Mouse (Mus musculus) forebrain, embryonic 11.5 days (tissue): ENCODE measurements around the gene Adamts16. TPM values are rescaled to one million over a fixed set of nuclear protein-coding genes. Genes with fewer than 3 reads are reported as not detected.

ENCODE experiments used
- ATAC-seq: fragments of 200-750 bp; cut with Nextera tagmentation; replicated peaks from 2 replicates; pipeline ENCODE4 v1.8.0; 2017; ENCODE audit warnings: moderate TSS enrichment; ENCODE audit not compliant: low FRiP score
- DNase-seq: peaks from one replicate; pipeline ENCODE4 v3.0.0-alpha.2; 2017; ENCODE audit warnings: low spot score
- H3K27ac ChIP-seq: fragments of 300-500 bp; sonication (generic); 2 replicates; pipeline ENCODE4 v1.5.1; 2014; ENCODE audit warnings: low read depth, low read length
- H3K27me3 ChIP-seq: fragments of 300-500 bp; sonication (generic); 2 replicates; pipeline ENCODE4 v1.6.1; 2014; ENCODE audit warnings: mild to moderate bottlenecking, low read length, mixed read lengths; ENCODE audit not compliant: control insufficient read depth, insufficient read depth
- H3K36me3 ChIP-seq: fragments of 300-500 bp; sonication (generic); 2 replicates; pipeline ENCODE4 v1.6.1; 2014; ENCODE audit warnings: mild to moderate bottlenecking, low read length, moderate library complexity, mixed read lengths; ENCODE audit not compliant: control insufficient read depth, insufficient read depth
- H3K4me1 ChIP-seq: fragments of 300-500 bp; sonication (generic); replicated peaks from 2 replicates; pipeline ENCODE4 v1.6.1; 2014; ENCODE audit warnings: low read length, mixed read lengths; ENCODE audit not compliant: control insufficient read depth, insufficient read depth
- H3K4me2 ChIP-seq: fragments of 300-500 bp; sonication (generic); 2 replicates; pipeline ENCODE4 v1.6.1; 2014; ENCODE audit warnings: low read depth, mild to moderate bottlenecking, low read length, moderate library complexity, mixed read lengths; ENCODE audit not compliant: severe bottlenecking
- H3K4me3 ChIP-seq: fragments of 300-500 bp; sonication (generic); 2 replicates; pipeline ENCODE4 v1.5.1; 2014; ENCODE audit warnings: low read depth, low read length
- H3K9ac ChIP-seq: fragments of 300-500 bp; sonication (generic); 2 replicates; pipeline ENCODE4 v1.6.1; 2014; ENCODE audit warnings: low read length
- H3K9me3 ChIP-seq: fragments of 300-500 bp; sonication (generic); 2 replicates; pipeline ENCODE4 v1.6.1; 2016; ENCODE audit warnings: low read length, mixed read lengths; ENCODE audit not compliant: control insufficient read depth
- WGBS: fragments of 180-500 bp; shearing (Covaris S2); extraction: QIAGEN DNeasy Blood & Tissue Kit; methylation state at CpG from one replicate; pipeline ENCODE4 v1.1.7; 2014; 5-methylcytosine and 5-hydroxymethylcytosine counted together
- polyA plus RNA-seq: library from polyadenylated mRNA; unstranded; fragments of >200 nt; fragmentation: Nextera tagmentation; extraction: Ambion mirVana; gene quantifications from 2 replicates; pipeline ENCODE4 v1.2.1, GENCODE M21; 2014

Adamts16 gene
- polyA plus RNA-seq, 1 experiment from 2014 or later = 0.11 TPM

DNA sequence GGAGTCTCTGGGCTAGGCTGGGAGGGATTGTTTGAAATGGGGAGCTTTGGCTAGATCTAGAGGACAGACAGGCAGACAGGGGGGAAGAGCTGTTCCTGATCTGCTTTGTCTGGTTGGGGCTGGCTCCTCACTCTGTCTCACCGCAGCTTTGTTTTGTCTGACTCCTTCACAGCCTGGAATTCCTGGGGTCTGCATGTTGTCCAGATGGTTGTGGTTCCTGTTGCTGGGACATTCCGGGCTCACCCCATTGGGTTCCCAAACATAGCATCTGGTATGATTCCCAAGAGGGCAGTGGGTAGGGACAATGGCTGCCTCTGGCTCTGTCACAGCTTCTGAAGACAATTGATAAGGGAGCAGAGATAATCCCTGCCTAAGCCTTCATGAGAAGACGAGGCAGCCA lies 117.0 kb downstream of the Adamts16 start:
- WGBS = 50% methylated on average over 3 of the region's 3 CpGs
- Histone ChIP-seq H3K9ac (no peak overlapping the region), H3K4me1 (no peaks in the 10 kb centered on the region), H3K4me2 (no peak overlapping the region), H3K36me3 (no peaks in the 10 kb centered on the region), H3K4me3 (no peak overlapping the region), H3K27me3 (no peaks in the 10 kb centered on the region), H3K9me3 (no peaks in the 10 kb centered on the region), H3K27ac (no peak overlapping the region)
- DNase-seq = no peak
- ATAC-seq = no peak

DNA sequence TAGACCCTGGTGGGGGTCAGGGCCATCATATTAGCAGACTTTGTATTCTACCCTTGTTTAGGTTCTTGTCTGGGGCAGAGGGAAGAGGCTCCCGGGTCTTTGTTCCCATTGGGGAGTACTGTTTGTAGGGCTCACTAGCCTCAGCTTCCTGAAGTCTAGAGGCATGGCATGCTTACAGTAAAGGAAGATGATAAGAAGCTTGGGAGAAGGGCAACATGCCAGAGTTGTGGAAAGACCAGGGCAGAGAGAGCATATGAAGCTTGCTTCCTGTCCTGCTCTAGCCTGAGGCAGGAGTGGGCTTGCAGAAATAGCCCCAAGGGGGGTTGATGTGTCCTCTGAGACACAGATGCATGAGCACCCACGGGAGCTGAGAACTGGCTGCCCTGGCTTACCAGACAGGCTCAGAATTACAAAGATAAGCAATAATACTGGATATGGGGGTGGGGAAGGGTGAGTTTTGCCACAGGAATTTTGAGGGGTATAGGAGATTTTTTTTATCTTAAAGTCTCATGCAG lies 117.4 kb downstream of the Adamts16 start:
- DNase-seq (no peak), ATAC-seq (no peak)
- Histone ChIP-seq H3K27ac (no peak overlapping the region), H3K36me3 (no peaks in the 10 kb centered on the region), H3K4me1 (no peaks in the 10 kb centered on the region), H3K4me3 (no peak overlapping the region), H3K9me3 (no peaks in the 10 kb centered on the region), H3K27me3 (no peaks in the 10 kb centered on the region), H3K9ac (no peak overlapping the region), H3K4me2 (no peak overlapping the region)
- 82% methylated on average over 2 of the region's 2 CpGs for WGBS

DNA sequence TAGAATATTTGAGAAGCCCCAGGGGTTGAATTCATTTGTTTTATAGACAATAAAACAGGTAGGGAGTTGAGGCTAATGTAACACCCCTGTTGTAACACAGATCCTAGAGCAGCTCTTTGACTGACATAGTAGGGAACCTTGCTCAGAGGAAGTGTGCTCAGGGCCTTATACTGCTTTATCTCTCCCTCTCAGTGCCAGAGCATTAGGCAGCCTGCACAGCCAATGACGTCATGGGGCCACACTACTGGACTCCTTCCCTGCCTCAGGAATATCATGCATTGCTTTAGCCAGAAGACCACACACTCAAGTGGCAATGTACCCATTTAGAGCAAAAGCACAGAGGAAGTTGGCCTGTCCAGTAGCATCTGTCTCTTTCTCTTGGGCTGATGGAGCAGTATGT lies 121.6 kb downstream of the Adamts16 start:
- Histone ChIP-seq H3K27me3 (no peaks in the 10 kb centered on the region), H3K9me3 (no peaks in the 10 kb centered on the region), H3K9ac (no peak overlapping the region), H3K27ac (no peak overlapping the region), H3K36me3 (no peaks in the 10 kb centered on the region), H3K4me1 (no peaks in the 10 kb centered on the region), H3K4me2 (no peak overlapping the region), H3K4me3 (no peak overlapping the region)
- no peak for DNase-seq
- no peak for ATAC-seq
- 79% methylated on average over 1 of the region's 1 CpGs for WGBS

DNA sequence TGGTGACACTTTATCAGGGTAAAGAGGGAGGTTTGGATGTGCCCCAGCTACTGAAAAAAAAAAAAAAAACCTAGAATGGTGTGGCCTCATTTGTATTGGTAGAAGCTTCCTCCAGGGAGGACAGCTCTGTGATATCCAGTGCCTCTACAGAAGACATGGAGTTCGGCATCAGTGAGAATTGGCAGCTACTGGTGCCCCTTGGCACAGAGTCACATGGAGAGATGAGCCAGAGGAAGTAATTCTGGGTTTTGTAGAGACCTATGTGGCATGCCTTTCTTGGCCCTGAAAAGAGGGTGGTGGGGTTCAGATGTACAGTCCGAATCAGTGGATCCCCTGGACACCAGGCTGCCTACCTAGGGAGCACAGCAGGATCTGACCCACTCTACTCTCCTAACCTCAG lies 122.8 kb downstream of the Adamts16 start:
- no peaks in the 10 kb centered on the region for H3K36me3 ChIP-seq
- no peak overlapping the region for H3K4me3 ChIP-seq
- ATAC-seq (no peak), DNase-seq (no peak)
- no peaks in the 10 kb centered on the region for H3K4me1 ChIP-seq
- no peak overlapping the region for H3K4me2 ChIP-seq
- 86% methylated on average over 2 of the region's 2 CpGs for WGBS
- H3K9me3 ChIP-seq = no peaks in the 10 kb centered on the region
- H3K27ac ChIP-seq = no peak overlapping the region
- no peaks in the 10 kb centered on the region for H3K27me3 ChIP-seq
- H3K9ac ChIP-seq = no peak overlapping the region

DNA sequence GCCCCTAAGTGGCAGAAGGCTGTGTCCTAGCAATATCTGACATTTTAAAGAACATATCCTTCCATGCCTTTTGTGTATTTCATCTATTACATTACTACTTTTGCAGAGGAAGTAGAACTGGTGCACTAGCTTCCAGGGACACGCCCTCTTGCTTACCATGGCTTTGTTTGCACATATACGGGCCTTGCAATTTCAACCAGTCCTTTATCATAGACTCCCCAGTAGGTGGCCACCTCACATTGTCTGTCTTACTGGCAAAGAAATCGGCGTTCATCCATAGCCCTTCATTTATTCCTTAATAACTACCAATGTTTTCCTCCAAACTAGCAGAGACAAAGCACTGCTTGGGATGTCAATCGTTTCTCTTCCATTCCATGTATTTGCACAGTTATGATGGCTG lies 125.6 kb downstream of the Adamts16 start:
- no peak for DNase-seq
- ATAC-seq = no peak
- no peak overlapping the region for H3K4me3 ChIP-seq
- H3K4me1 ChIP-seq = no peaks in the 10 kb centered on the region
- H3K36me3 ChIP-seq = no peaks in the 10 kb centered on the region
- no peaks in the 10 kb centered on the region for H3K9me3 ChIP-seq
- H3K27ac ChIP-seq = no peak overlapping the region
- H3K4me2 ChIP-seq = no peak overlapping the region
- 74% methylated on average over 5 of the region's 5 CpGs for WGBS
- H3K9ac ChIP-seq = no peak overlapping the region
- H3K27me3 ChIP-seq = no peaks in the 10 kb centered on the region

DNA sequence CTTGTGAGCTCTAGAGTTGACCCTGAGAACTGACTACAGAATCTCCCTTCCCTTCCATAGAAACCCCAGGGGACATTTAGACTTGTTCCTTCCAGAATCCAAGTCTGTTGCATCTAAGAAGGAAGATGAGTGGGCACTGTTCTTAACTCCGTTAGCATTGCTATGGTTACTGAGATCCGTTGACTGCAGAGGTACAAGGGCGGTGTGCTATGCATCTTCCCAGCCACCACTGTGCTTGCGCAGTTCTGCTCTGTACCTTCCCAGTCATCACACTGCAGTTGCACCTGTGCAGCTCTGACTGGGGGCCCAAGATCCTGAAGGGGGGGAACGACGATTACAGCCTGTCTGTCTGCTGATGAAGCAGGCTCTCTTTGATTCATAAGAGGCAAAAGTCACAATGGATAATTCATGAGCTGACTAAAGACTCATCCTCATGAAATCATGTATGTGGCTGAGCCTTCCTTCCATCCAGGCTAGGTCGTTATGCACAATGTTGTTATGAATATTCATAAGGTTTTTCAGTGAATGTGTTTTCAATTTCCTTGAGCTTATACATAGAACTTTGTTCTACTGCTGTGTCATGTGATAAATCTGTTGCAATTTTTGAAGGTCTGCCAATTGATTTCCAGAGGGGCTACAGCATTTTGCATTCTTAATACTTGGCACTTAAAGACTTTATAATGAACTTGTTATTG lies 127.4 kb downstream of the Adamts16 start:
- DNase-seq = no peak
- no peaks in the 10 kb centered on the region for H3K36me3 ChIP-seq
- no peak for ATAC-seq
- no peak overlapping the region for H3K27ac ChIP-seq
- no peaks in the 10 kb centered on the region for H3K4me1 ChIP-seq
- no peaks in the 10 kb centered on the region for H3K9me3 ChIP-seq
- H3K4me2 ChIP-seq = no peak overlapping the region
- 79% methylated on average over 7 of the region's 7 CpGs for WGBS
- no peaks in the 10 kb centered on the region for H3K27me3 ChIP-seq
- no peak overlapping the region for H3K4me3 ChIP-seq
- H3K9ac ChIP-seq = no peak overlapping the region

DNA sequence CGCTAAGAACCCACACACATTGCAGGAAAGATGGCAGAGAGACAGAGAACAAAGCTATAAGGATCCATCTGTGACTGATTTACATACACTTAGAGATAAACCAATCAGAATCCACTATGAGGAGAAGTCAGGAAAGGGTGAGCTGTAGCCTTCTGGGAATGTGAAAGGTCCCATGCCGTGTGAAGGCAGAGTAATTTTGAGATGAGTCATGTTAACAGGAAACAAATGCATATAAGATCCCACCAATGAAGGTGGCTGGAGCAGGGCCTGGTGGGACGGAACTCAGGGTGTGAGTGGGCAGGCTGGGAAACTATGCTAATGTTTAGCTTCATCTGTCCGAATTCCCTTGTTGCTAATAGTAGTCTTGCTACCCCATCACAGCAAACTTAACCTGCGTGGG lies 128.3 kb downstream of the Adamts16 start:
- Histone ChIP-seq H3K4me2 (no peak overlapping the region), H3K9me3 (no peaks in the 10 kb centered on the region), H3K36me3 (no peaks in the 10 kb centered on the region), H3K4me1 (no peaks in the 10 kb centered on the region), H3K27ac (no peak overlapping the region), H3K9ac (no peak overlapping the region), H3K27me3 (no peaks in the 10 kb centered on the region), H3K4me3 (no peak overlapping the region)
- DNase-seq = no peak
- ATAC-seq = no peak
- WGBS = 79% methylated on average over 5 of the region's 5 CpGs

DNA sequence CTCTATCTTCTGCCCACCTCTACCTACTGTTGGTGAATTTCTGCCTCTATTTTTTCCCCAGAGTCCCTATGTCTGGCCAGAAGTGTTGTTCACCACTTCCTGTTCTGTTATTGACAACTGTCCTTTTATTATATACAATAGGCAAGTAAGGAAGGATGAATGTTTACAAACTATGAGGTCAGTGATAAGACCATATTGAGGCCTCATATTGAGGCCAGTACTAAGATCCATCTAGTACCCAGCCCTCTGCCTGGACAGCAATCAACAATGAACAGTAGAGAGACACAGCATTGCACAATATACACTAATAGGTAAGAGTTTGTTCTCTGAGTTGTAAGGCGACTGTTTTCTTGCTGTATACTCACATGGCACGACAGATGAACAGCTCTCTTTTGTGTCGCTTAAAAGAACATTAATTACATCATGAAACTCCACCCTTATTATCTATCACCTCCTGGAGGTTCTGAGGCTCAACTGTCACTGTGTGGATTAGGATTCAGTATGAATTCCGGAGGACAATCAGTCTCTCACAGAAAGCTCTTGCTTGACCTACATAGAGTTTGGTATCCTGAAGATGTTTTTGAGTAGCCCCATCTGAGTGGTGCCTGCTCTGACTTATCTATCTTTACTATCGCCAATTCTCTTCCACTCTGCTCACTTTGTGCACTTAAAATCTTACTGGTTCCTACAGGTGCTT lies 134.3 kb downstream of the Adamts16 start:
- Histone ChIP-seq H3K27ac (no peak overlapping the region), H3K27me3 (no peaks in the 10 kb centered on the region), H3K4me3 (no peak overlapping the region), H3K4me2 (no peak overlapping the region), H3K36me3 (no peaks in the 10 kb centered on the region), H3K4me1 (no peaks in the 10 kb centered on the region), H3K9ac (no peak overlapping the region), H3K9me3 (no peaks in the 10 kb centered on the region)
- DNase-seq (no peak), ATAC-seq (no peak)
- 88% methylated on average over 5 of the region's 5 CpGs for WGBS

DNA sequence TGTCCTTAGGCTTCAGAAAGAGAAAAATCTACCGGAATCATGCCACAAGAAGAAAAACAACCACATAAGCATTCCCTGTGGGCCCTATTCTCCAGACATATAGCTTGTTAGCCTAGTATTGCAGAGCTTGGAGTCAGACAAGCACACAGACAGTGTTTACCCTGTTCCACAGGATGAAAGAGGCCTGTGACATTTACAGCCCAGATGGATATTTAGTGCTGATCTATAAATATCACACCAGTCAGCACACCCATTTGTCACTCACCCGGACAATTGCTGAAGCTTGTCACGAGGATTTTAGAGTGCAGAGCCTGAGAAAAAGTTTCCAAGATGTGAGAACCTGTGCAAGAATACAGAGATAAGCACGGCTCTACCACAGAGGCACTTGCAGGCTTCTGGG lies 138.7 kb downstream of the Adamts16 start:
- H3K4me3 ChIP-seq = no peak overlapping the region
- ATAC-seq (no peak), DNase-seq (no peak)
- H3K9me3 ChIP-seq = no peaks in the 10 kb centered on the region
- no peaks in the 10 kb centered on the region for H3K27me3 ChIP-seq
- H3K36me3 ChIP-seq = no peaks in the 10 kb centered on the region
- H3K9ac ChIP-seq = no peak overlapping the region
- no peak overlapping the region for H3K4me2 ChIP-seq
- no peak overlapping the region for H3K27ac ChIP-seq
- H3K4me1 ChIP-seq = no peaks in the 10 kb centered on the region
- 81% methylated on average over 4 of the region's 4 CpGs for WGBS
